Mouse (Mus musculus): ENCODE measurements around the gene Ggt5. TPM values are rescaled to one million over a fixed set of nuclear protein-coding genes. Genes with fewer than 3 reads are reported as not detected.

Ggt5 gene
- polyA plus RNA-seq, 1 experiment = 41.4 TPM

- no peak for DNase-seq (ENCODE audit: low read depth)
Observed at GRCm38 (mm10) chr10:75568441-75568840, 20.7 kb upstream of the Ggt5 start.

DNA sequence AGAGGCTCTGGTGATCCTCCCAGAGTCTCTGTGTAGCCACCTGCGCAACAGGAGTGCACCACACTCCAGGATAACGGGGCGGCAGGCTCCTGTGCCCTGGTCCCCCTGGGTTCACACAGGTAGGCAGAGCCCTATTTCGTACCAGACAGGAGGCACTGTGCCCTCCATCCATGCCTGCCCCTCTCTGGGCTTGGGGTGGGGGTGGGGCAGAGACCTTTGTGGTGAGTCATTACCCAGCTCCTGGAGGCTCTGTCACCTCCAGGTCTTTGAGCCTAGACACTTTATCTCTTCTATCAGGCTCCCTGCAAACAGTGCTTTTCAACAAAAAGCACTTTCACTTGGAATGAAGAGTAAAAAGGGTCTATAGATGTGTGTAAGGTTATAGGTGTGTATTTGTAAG is 20.3 kb upstream of the Ggt5 start:
- no peak for DNase-seq (ENCODE audit: low read depth)

DNA sequence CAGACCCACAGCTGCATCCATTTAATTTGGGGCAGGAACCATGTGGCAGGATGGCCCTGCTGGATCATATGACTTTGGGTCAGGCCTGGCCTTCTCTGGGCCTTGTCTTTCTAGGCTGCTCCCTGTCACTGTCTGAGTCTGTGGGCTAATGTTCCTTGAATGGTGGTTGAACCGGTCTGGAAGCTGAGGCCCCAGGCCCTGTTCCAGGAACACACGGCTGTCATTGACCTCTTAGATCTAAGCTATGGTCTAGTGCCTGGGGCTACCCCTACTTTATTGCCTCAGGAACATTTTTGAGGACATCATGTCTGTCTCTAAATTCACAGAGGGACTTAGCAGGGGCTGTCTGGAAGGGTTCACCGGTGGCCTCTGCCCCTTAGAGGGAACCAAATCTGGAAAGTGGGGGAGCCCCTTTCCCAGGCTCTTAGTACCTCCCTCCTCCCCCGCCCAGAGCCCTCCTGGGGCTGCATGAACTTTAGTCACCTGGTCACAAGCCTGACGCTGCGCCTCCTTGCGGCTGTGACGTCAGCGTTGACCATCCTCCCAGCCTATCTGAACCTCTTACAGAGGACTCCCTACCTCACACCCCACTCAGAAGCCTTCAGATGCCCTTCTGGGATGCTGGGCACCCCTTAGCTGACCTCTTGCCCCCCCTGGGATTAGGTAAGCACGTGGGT is 18.0 kb upstream of the Ggt5 start:
- DNase-seq (ENCODE audit: low read depth) = no peak

DNA sequence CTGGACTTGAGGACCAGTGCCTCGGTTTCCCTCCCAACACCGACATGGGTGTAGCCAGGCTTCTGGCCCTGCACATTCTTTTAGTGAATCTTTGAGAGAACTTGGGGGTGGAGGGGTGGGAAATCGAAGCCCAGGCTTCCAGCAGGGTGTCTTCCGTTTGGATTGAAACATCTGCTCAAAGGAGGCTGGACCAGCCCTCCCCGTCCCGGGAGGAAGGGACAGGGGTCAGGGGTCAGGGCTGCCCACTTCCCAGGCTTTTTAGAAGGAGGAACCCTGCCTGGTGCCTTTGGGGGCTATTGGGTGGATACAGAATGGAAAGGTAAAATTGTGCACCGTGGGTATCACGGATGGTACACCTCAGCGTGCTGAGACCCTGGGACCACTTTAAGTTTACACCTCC is 17.2 kb upstream of the Ggt5 start:
- no peak for DNase-seq (ENCODE audit: low read depth)

- DNase-seq (ENCODE audit: low read depth) = no peak
Observed at GRCm38 (mm10) chr10:75573181-75573580, 16.0 kb upstream of the Ggt5 start.

DNA sequence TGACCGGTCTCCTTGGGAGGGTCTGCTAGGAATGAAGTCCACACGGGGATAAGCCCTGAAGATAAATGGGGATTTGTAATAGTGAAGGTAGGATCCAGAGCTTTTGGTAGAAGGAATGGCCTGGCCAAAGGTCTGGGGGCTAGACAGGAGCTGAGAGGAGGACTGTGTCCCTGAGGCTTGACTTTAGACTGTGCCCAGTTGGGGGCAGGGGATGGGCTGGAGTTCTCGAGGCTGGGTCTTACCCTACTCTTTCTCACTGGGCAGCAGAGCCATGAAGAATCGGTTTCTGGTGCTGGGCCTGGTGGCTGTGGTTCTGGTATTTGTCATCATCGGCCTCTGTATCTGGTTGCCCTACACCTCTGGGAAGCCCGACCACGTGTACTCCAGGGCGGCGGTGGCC is 15.2 kb upstream of the Ggt5 start:
- no peak for DNase-seq (ENCODE audit: low read depth)

DNA sequence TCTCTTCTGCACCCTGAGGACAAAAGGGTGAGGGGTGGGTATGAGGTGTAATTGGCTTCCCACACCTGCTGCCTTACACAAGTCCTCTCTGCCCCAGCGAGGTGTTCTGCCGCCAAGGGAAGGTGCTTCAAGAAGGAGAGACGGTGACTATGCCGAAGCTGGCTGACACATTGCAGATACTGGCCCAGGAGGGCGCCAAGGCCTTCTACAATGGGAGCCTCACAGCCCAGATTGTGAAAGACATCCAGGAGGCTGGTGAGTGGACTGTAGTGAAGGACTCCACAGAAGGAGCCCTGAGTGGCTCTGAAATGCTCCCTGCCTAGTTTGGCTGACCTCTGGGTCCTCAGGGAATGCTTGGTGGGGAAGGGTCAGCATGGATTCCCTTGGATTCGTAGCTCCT is 10.0 kb upstream of the Ggt5 start:
- no peak for DNase-seq (ENCODE audit: low read depth)

DNA sequence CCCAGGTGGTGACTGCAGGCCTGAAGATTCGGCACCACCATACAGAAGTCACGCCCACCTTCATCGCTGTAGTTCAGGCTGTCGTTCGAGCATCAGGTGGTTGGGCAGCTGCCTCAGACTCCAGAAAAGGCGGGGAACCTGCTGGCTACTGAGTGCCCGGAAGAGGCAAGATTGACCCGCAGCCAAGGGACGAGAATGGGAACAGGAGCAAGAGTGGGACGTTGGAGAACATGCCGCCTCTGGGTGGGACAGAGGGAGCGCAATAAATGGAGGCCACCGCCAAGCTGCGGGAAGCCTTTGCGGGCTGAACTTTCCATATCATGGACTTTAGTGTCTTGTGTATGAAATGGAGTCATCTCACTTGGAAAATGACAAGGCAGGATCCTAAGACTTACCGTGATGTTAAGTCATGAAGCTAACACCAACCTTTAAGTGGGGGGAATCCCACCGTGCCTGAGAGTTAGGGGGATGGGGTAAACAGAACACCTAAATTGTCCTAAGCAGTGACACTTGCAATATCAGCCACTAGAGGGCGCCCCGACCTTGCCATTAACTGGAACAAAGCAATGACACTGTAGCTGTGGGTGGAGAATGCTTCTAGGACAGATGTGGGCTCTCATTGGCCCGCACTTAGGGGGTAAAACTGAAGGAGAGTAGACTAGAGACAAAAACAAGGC is 3.1 kb upstream of the Ggt5 start:
- no peak for DNase-seq (ENCODE audit: low read depth)

DNA sequence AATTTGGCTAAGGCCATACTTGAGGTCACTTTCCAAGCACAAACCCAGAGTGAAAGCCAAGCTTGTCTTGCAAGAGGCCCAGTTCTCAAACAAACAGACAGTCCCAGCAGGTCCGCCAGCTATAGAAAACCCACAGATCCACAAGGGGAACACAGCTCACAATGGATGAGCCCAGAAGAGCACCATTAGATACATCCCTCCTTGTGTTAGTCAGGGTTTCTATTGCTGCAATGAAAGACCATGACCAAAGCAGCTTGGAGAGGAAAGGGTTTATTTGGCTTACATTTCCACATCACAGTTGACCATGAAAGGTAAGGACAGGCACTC is 2.6 kb upstream of the Ggt5 start:
- DNase-seq (ENCODE audit: low read depth) = no peak

GRCm38 (mm10) chr10:75587781-75588180 is 1.4 kb upstream of the Ggt5 start:
- no peak for DNase-seq (ENCODE audit: low read depth)

- no peak for DNase-seq (ENCODE audit: low read depth)
Observed at GRCm38 (mm10) chr10:75588336-75588735, 804 bp upstream of the Ggt5 start.

DNA sequence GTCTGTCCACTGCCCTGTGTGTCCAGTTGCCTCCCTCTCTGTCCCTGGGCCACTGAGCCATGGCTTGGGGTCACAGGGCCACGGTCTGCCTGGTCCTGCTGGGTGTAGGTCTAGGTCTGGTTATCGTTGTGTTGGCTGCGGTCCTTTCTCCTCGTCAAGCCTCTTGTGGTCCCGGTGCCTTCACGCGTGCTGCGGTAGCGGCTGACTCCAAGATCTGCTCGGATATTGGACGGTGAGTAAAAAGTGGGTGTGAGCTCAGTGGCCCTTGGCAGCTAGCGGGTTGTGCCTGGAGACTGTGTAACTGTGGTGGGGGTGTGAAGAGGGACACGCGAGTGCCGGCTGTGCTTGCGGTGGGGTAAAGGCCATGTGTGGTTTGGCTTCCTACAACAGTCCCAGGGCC is 511 bp downstream of the Ggt5 start:
- no peak for DNase-seq (ENCODE audit: low read depth)

GRCm38 (mm10) chr10:75591211-75591894 is 2.2 kb downstream of the Ggt5 start:
- DNase-seq (ENCODE audit: low read depth) = no peak

GRCm38 (mm10) chr10:75592585-75592984 is 3.4 kb downstream of the Ggt5 start:
- DNase-seq (ENCODE audit: low read depth) = no peak

DNA sequence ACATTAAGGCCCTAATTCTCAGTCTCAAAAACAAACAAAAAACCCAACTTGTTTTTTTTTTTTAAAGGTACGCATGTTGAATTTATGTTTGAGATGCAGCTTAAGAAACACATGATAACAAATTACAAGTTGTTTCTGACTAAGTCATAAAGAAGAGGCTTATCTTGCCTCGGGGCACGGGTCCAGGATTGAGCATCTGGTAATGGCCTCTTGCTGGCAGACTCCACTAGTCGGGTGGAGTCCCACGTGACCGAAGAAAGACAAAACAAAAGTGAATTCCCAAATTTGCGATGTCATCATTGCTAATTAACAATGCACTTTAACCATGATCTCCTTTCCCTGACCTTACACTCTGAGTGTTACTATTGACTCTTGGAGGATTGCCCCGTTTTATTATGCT is 6.8 kb downstream of the Ggt5 start:
- no peak for DNase-seq (ENCODE audit: low read depth)

DNA sequence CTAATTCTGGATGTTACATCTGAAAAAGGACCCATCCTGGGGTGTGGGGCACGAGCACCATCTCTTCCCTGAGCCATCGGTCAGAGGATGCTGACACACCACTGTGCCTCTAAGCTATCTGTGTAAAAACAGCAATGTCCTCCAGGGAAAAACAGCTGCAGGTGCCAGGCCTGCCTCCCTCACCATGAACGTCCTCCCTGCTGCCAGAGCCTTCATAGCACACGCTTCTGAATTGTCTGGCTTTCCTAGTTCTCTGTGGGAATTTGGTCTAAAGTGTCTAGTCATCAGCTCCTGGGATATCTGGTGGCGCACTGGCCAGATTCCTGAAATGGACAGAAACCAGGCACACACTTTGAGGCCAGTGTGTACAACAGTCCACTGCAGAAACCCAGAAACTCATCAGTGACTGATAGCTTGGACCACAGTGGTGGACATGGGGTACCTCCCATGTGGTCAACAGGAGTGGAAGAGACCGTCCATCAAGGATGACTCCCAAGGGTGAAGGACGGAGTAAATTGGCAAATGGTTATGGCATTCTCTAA is 11.1 kb downstream of the Ggt5 start:
- DNase-seq (ENCODE audit: low read depth) = no peak

- no peak for DNase-seq (ENCODE audit: low read depth)
Observed at GRCm38 (mm10) chr10:75605162-75605846, 16.2 kb downstream of the Ggt5 start.

DNA sequence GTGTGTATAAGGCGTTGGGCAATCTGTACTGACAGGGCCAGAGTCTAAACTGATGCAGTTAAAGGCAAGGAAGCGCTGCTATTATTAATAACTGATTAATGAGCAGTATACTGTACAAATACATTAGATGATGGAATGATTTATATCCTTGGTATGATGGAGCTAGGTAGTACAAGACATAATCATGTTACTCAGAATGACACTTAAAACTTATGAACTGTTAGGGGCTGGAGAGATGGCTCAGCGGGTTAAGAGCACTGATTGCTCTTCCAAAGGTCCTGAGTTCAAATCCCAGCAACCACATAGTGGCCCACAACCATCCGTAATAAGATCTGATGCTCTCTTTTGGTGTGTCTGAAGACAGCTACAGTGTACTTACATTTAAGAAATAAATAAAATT is 18.1 kb downstream of the Ggt5 start:
- DNase-seq (ENCODE audit: low read depth) = no peak

GRCm38 (mm10) chr10:75608975-75609374 is 19.8 kb downstream of the Ggt5 start:
- DNase-seq (ENCODE audit: low read depth) = no peak

GRCm38 (mm10) chr10:75610486-75610885 is 21.3 kb downstream of the Ggt5 start:
- no peak for DNase-seq (ENCODE audit: low read depth)

DNA sequence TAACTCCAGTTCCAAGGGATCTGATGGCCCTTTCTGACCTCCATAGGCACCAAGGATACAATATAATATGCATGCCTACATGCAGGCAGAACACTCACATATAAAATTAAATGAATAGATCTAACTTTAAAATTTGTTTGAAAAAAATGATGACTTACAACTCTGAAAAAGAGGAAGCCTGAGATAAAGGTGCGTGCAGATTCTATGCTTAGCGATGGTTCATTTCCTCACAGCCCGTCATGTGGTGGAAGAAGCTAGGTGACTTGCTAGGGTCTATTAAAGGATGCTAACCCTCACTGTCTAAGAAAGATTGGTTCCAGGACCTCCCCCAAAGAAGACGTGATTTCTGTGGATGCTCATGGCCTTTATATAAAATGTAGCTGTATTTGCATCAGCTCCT is 26.9 kb downstream of the Ggt5 start:
- no peak for DNase-seq (ENCODE audit: low read depth)

- no peak for DNase-seq (ENCODE audit: low read depth)
Observed at GRCm38 (mm10) chr10:75620818-75621217, 31.7 kb downstream of the Ggt5 start.

DNA sequence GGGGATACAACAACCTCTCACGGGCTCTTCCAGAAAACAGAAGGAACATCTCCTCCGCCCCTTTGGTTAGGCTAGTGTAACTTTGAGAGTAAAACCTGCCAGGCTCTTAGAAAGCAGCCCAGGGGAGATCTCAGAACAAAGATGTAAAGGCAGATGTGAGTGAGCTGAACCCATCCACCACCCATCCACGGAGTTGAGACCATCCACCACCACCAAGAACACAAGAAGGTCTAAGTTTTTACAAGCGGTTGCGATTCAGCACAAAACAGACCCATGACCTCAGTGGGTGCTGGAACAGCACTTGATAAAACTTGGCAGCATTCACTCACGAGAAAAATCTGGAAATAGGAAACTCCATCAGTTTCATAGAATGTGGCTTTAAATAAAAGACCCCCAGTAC is 36.8 kb downstream of the Ggt5 start:
- no peak for DNase-seq (ENCODE audit: low read depth)
